9 mouse cellular contexts compared by ENCODE assay signal in the genomic region with DNA sequence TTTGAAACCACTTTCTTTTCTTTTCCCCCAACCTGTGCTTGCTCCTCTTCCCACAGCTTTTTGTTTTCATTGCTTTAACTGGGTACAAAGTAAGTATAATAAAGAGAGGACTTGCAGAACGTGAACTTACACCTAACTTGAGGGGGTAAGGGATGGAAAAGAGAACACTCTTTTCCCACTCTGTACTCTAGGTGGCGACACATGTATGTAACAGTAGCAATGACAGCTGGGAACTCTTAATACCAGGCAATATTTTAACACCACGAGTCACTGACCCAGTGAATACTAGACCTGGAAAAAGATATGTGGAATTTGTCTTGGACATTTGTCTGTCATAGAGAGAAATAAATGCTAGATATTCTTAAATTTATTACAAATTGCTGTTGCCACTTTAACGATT. TPM values are rescaled to one million over a fixed set of nuclear protein-coding genes. Genes with fewer than 3 reads are reported as not detected.
DNase-seq lines count a peak whose midpoint lies in the region; ATAC-seq lines count a peak whose summit lies in the region.
"Had no signal": no experiment of that assay in that cellular context is flagged by ENCODE, and none has a peak within 500 bp of the region (broad histone marks: within the 10 kb centered on the region; RNA-seq: fewer than 3 reads in every experiment).

No protein-coding gene starts in this region.

- no peak overlapping the region for H3K27ac ChIP-seq in forebrain, embryonic 13.5 days
- no peak overlapping the region for H3K27ac ChIP-seq in forebrain, embryonic 10.5 days
- H3K27ac ChIP-seq in midbrain, embryonic 14.5 days (replicated peaks; ENCODE audit: low read depth, low read length), result no peak overlapping the region
- H3K27ac ChIP-seq in midbrain, embryonic 10.5 days (replicated peaks), result no peak overlapping the region
- H3K27ac ChIP-seq: heart, embryonic 15.5 days had no signal

- H3K9me3 ChIP-seq in forebrain, embryonic 13.5 days (replicated peaks), result no peaks in the 10 kb centered on the region
- H3K9me3 ChIP-seq in forebrain, embryonic 10.5 days, result no peaks in the 10 kb centered on the region
- H3K9me3 ChIP-seq in midbrain, embryonic 14.5 days (ENCODE audit: control insufficient read depth, low read length), result no peaks in the 10 kb centered on the region
- H3K9me3 ChIP-seq in midbrain, embryonic 10.5 days (replicated peaks), result no peaks in the 10 kb centered on the region
- H3K9me3 ChIP-seq: heart, embryonic 15.5 days had no signal

- no peaks in the 10 kb centered on the region for H3K36me3 ChIP-seq in forebrain, embryonic 13.5 days (ENCODE audit: poor library complexity, severe bottlenecking)
- H3K36me3 ChIP-seq in forebrain, embryonic 10.5 days (replicated peaks), result no peaks in the 10 kb centered on the region
- no peaks in the 10 kb centered on the region for H3K36me3 ChIP-seq in midbrain, embryonic 14.5 days (ENCODE audit: control insufficient read depth, insufficient read depth, low read length)
- no peaks in the 10 kb centered on the region for H3K36me3 ChIP-seq in midbrain, embryonic 10.5 days
- H3K36me3 ChIP-seq: heart, embryonic 15.5 days had no signal

- no peak overlapping the region for H3K9ac ChIP-seq in forebrain, embryonic 13.5 days
- H3K9ac ChIP-seq in midbrain, embryonic 14.5 days (replicated peaks; ENCODE audit: low read length), result no peak overlapping the region
- H3K9ac ChIP-seq: heart, embryonic 15.5 days had no signal

- no peak for DNase-seq in forebrain, embryonic 10.5 days (ENCODE audit: extremely low spot score, low spot score)
- DNase-seq in midbrain, embryonic 14.5 days, result peak; percentile 53
- no peak for DNase-seq in midbrain, embryonic 10.5 days (ENCODE audit: low spot score)
- DNase-seq in fibroblast of lung, adult 2 months (ENCODE audit: low read depth), result peak; percentile 28
- DNase-seq in lung, postnatal 10 days, result peak; percentile 58
- no peak for DNase-seq in B cell, adult 2 months
- DNase-seq in ovary, postnatal 10 days (ENCODE audit: low spot score), result no peak

- 32% methylated on average over 4 of the region's 4 CpGs for WGBS in forebrain, embryonic 13.5 days
- WGBS in forebrain, embryonic 10.5 days, result 33% methylated on average over 4 of the region's 4 CpGs
- 35% methylated on average over 4 of the region's 4 CpGs for WGBS in midbrain, embryonic 14.5 days
- 41% methylated on average over 4 of the region's 4 CpGs for WGBS in midbrain, embryonic 10.5 days

- no peaks in the 10 kb centered on the region for H3K4me1 ChIP-seq in forebrain, embryonic 13.5 days
- H3K4me1 ChIP-seq in forebrain, embryonic 10.5 days, result no peaks in the 10 kb centered on the region
- H3K4me1 ChIP-seq in midbrain, embryonic 14.5 days (ENCODE audit: control insufficient read depth, insufficient read depth, low read length), result no peaks in the 10 kb centered on the region
- no peaks in the 10 kb centered on the region for H3K4me1 ChIP-seq in midbrain, embryonic 10.5 days
- H3K4me1 ChIP-seq: heart, embryonic 15.5 days had no signal

- H3K4me2 ChIP-seq in forebrain, embryonic 13.5 days, result no peak overlapping the region
- H3K4me2 ChIP-seq in midbrain, embryonic 14.5 days (ENCODE audit: low read length), result no peak overlapping the region
- H3K4me2 ChIP-seq: heart, embryonic 15.5 days had no signal

- no peaks in the 10 kb centered on the region for H3K27me3 ChIP-seq in forebrain, embryonic 13.5 days
- no peaks in the 10 kb centered on the region for H3K27me3 ChIP-seq in forebrain, embryonic 10.5 days (ENCODE audit: poor library complexity, severe bottlenecking)
- H3K27me3 ChIP-seq in midbrain, embryonic 14.5 days (ENCODE audit: control insufficient read depth, insufficient read depth, low read length), result no peaks in the 10 kb centered on the region
- H3K27me3 ChIP-seq in midbrain, embryonic 10.5 days (ENCODE audit: low read depth, poor library complexity, severe bottlenecking), result no peaks in the 10 kb centered on the region
- H3K27me3 ChIP-seq: heart, embryonic 15.5 days had no signal

- no peak overlapping the region for H3K4me3 ChIP-seq in forebrain, embryonic 13.5 days
- no peak overlapping the region for H3K4me3 ChIP-seq in forebrain, embryonic 10.5 days
- no peak overlapping the region for H3K4me3 ChIP-seq in midbrain, embryonic 14.5 days (replicated peaks; ENCODE audit: low read depth, low read length)
- H3K4me3 ChIP-seq in midbrain, embryonic 10.5 days, result no peak overlapping the region
- H3K4me3 ChIP-seq: heart, embryonic 15.5 days had no signal

- ATAC-seq in forebrain, embryonic 13.5 days, result 0 out of 2 replicates have a peak, but pooled peaks have one; percentile 61
- no peak for ATAC-seq in midbrain, embryonic 14.5 days (ENCODE audit: low FRiP score, low TSS enrichment)

RNA-seq across cellular contexts. Expression of gene Nts, which starts 8.5 kb away (rescaled TPM):
- 10.1 and 16.9 TPM in 2 replicates for polyA plus RNA-seq in forebrain, embryonic 13.5 days (2015; fragmentation: Nextera tagmentation; extraction: Ambion mirVana)
- 0.21 and 0.48 TPM in 2 replicates for polyA plus RNA-seq in forebrain, embryonic 10.5 days (2016; fragmentation: Nextera tagmentation; extraction: Ambion mirVana)
- 10.9 and 11.1 TPM in 2 replicates for polyA plus RNA-seq in midbrain, embryonic 14.5 days (2014; fragmentation: Nextera tagmentation; extraction: Ambion mirVana)
- polyA plus RNA-seq in midbrain, embryonic 10.5 days (2016; fragmentation: Nextera tagmentation; extraction: Ambion mirVana), result 0.17 and 0.21 TPM in 2 replicates

RNA-seq across cellular contexts. Expression of gene Rassf9, which starts 13.3 kb away (rescaled TPM):
- polyA plus RNA-seq in forebrain, embryonic 13.5 days (2015; fragmentation: Nextera tagmentation; extraction: Ambion mirVana), result 1.2 and 1.4 TPM in 2 replicates
- polyA plus RNA-seq in forebrain, embryonic 10.5 days (2016; fragmentation: Nextera tagmentation; extraction: Ambion mirVana), result 0.41 and 0.83 TPM in 2 replicates
- polyA plus RNA-seq in midbrain, embryonic 14.5 days (2014; fragmentation: Nextera tagmentation; extraction: Ambion mirVana), result 0.70 and 1.9 TPM in 2 replicates
- 0.46 and 0.62 TPM in 2 replicates for polyA plus RNA-seq in midbrain, embryonic 10.5 days (2016; fragmentation: Nextera tagmentation; extraction: Ambion mirVana)

Comparison
In these comparisons a context has a peak if more than half of its experiments do, and no peak if none do; other contexts are left out.
1. DNase-seq: peak in midbrain, embryonic 14.5 days (single experiment), fibroblast of lung, adult 2 months (single experiment) and lung, postnatal 10 days (single experiment); none in forebrain, embryonic 10.5 days (single experiment), midbrain, embryonic 10.5 days (single experiment), B cell, adult 2 months (0 of 2) and ovary, postnatal 10 days (single experiment).